Mouse (Mus musculus) lung, postnatal 10 days (tissue): ENCODE data around the gene Mab21l1.

Experiments
- DNase-seq: peaks from one replicate; pipeline ENCODE4 v3.0.0; 2021

Gene Mab21l1

DNA sequence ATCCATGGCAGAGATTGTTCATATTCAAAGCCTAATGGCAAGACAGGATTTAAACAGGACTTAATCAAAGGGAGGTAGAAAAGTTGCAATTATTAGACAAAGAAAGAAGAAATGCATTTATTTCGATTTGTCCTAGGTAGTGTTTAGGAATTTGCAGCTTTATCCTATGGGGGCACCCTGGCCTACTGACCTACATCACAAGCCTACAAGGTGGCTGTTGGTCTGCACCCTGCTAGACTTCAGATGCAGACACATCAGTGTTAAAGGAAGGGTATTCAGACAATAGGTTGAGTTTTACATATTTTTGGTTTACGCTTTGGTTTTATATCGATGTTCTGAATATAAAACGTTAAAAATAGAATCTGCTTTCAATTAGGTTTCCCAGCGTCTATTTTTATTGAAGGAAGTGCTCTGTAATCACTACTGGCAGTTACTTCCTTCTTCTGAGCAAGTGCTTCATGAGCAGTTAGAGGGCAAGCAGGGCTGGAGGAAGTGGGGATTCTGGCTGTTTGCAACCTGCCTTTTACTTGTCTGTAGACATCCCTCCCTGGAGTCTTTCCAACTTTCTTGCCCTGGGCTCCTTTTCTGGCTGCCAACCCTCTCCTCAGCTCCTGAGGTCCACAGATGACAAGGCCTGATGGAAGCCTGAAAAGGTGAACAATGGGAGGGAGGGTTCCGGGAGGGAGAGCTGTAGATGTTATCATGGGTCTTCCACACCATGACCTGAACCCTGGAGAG lies 34.5 kb downstream of the Mab21l1 start:
- DNase-seq, result peak; percentile 12

DNA sequence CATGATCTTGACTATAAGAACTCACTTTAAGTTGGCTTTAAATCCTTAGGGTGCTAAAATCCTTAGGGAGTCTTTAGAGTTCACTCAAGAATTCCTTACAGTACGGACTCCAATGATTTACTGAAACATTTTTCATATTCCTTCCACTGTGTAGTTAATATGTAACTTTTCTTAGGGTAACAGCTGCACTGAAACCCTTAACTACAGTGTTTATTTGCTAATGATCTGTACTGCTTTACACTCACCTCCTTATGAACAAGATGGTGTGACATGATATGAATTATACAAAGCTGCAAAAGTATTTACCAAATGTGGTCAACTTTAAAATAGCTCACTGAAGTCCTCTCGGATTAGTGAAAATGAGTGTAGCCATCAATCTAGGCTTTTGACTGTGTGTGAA lies 35.8 kb downstream of the Mab21l1 start:
- DNase-seq, result no peak

DNA sequence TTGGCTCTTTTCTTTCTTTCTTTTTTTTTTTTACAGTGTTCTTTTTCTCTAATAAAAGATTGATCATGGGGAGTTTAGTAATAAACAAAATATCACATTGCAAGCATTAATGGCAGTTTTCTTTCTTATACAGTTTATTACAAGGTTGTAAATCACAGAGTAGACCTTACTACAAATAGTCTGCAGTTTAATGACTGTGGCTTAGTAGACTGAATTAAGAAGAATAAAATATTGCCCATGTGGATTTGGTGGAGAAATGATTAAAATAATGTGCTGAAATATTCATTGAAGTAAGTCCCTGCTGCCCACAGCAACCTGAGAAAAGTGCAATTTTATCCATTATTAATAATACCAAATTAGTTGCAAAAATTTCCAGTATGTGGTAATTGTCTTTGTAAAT lies 37.3 kb downstream of the Mab21l1 start:
- no peak for DNase-seq

DNA sequence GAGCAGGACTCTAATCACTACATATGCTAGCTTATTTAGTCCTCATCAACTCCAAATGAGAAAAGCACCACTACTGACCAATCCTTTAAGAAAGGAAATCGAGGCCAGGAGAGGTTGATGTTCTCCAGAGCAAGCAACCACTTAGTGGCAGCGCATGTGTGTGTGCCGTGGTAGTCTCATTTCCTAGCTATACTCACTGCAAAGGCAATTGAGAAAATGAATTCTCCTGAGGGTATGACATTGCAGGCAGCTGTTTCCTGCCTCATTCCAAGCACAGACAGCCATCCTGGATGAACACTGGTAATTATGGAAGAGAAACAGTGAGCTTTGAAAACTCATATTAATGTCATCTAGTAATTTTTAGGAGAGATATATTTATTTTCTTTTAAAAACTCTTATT lies 42.6 kb downstream of the Mab21l1 start:
- DNase-seq, result no peak

DNA sequence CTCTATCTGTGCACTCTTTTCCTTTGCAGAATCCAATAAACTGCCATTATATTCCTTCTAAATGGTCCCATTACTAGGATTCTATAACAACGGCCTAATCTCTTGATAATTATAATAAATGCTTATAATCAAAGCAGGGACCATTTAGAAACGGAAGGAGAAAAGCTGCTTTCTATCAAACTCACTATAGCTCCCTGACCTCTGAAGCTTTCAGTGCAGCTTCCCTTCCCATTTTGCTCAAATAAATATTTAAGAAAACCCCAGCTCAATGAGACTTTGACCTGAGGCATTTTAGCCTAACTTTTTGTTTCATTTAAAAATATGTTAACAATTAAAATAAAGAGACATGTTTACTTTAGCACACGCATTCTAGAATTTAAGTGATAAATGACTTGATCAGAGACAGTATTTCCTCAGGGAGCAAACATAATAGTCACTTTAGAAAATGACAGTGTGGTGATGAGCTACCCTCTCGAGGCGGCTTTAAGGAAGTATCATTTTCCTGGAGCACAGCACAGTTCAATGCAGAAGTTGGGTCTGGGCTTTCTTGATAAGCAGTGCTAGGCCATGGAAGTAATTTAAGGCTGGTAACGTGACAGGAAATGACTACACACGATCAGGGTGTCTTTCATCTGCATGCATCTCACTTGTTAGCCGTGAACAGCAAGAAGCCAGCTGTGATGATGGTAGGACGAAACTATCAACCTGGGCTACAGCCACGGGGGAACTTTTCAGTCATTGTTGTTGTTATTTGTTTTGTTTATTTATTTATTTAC lies 46.4 kb downstream of the Mab21l1 start:
- DNase-seq, result peak; percentile 10

DNA sequence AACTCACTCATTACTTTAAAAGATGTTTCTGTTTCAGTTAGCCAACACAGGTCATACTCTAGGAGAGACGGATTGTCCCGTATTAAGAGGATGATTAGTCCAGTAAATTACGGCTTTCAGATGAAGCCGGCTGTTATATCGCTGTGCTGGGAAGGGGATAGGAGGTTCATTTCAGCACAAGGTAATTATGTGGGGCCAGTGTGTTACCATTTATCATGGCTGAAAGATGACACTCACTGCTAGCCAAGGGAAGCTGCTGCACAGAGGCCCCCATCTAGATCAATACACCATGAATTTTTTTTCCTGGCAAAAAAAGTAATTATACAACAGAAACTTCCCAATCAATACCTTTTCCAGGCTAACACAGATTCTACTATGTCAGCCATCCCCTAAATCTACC lies 47.9 kb downstream of the Mab21l1 start:
- no peak for DNase-seq
